Mouse (Mus musculus) embryonic stem cell, embryonic (primary cell): ENCODE measurements around the gene Hyou1.

Experiments used
- CTCF ChIA-PET, 4 experiments: fragments of 300-600 bp in 2 of 4; fragments of 350-600 bp in 2 of 4; sonication (Branson Sonifier 250); formaldehyde crosslinking; loops; one replicate each; lab custom pipeline; 2022; ENCODE audit warnings: inconsistent platforms in 2 of 4; lab: Charles Lee
- POLR2A ChIA-PET, 4 experiments: fragments of 300-600 bp in 2 of 4; fragments of 350-600 bp in 2 of 4; sonication (Branson Sonifier 250); formaldehyde crosslinking; loops; one replicate each; lab custom pipeline; 2022; ENCODE audit warnings: antibody characterized with exemption in 4 of 4, inconsistent platforms in 1 of 4; lab: Charles Lee

Gene Hyou1

GRCm38 (mm10) chr9:44379054-44379834 lies at the start of gene Hyou1:
Gene Hyou1 (plus strand): TSS chr9:44379490.
- ChIA-PET POLR2A (interaction anchor here (0.5 to 12.1 kb wide), 104 partner anchors 9 to 395 kb away, joined by 3 to 160 read pairs (median 5); partner anchors contain the start of genes Vps11 (in 4 of the 4), Cbl (in 3 of the 4), Ccdc84 (in 3 of the 4) and H2afx (in 3 of the 4)), CTCF (interaction anchor here (0.5 to 2.0 kb wide), 29 partner anchors 9 to 285 kb away, joined by 3 to 29 read pairs (median 4); partner anchors contain the start of genes Vps11 (in 3 of the 4), Bcl9l (in 1 of the 4), C2cd2l (in 1 of the 4) and Ccdc84 (in 1 of the 4))

GRCm38 (mm10) chr9:44330736-44331135 lies 48.6 kb upstream of the Hyou1 start:
- POLR2A ChIA-PET, result interaction anchor here in 3 of 4 experiments (0.6 to 13.8 kb wide), 19 partner anchors 9 to 262 kb away, joined by 3 to 483 read pairs (median 8); partner anchors contain the start of genes C2cd2l (in 3 of the 3), Dpagt1 (in 2 of the 3), Hmbs (in 2 of the 3) and Vps11 (in 2 of the 3)
- CTCF ChIA-PET, result interaction anchor here in 3 of 4 experiments (0.5 to 0.6 kb wide), 5 partner anchors 14 to 1469 kb away, joined by 3 to 5 read pairs (median 3); no protein-coding TSS in a partner anchor

DNA sequence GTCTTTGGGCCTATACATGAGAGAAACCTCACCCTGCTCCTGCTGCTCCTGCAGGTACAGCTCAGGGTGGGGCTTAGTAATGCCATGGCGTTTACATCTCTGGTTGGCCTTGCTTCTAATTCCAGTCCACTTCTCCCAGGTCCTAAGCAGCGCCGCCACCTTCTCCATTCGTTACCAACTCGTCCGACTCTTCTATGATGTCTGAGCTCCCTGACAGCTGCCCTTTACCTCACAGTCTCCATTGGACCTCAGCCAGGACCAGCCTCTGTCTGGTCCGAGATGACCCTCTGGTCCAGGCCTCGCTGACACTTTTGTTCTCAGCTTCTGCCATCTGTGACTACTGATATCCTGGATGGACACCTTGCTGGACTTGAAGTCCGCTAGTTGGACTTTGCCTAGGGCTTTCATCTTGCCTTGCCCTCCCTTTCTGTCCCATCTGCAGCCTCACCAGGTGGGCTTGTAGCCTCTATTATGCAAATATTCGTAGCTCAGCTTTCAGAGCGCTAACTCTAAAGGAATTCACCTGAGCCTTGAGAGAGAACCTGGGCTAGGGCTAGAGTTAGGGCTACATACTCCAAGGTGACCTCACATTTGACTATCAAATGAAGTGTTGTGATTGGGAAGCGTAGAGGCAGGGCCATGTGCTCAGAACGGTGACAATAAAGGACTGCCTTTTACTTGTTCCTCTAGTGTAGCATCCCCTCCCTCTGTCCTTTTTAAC lies 46.2 kb upstream of the Hyou1 start:
- POLR2A ChIA-PET, result interaction anchor here (0.5 to 13.8 kb wide), 66 partner anchors 11 to 743 kb away, joined by 3 to 483 read pairs (median 12); partner anchors contain the start of genes C2cd2l (in 3 of the 4), Dpagt1 (in 3 of the 4), Hinfp (in 3 of the 4) and Hmbs (in 3 of the 4)
- CTCF ChIA-PET, result interaction anchor here in 2 of 4 experiments (0.6 to 2.0 kb wide), 9 partner anchors 9 to 258 kb away, joined by 3 to 10 read pairs (median 3); partner anchors contain the start of genes C2cd2l (in 1 of the 2), Hmbs (in 1 of the 2) and Vps11 (in 1 of the 2)

- ChIA-PET CTCF (interaction anchor here (0.5 to 2.3 kb wide), 20 partner anchors 9 to 433 kb away, joined by 3 to 17 read pairs (median 4); partner anchors contain the start of genes Hmbs (in 2 of the 4), Vps11 (in 2 of the 4), Bcl9l (in 1 of the 4) and C2cd2l (in 1 of the 4)), POLR2A (interaction anchor here (0.5 to 13.8 kb wide), 205 partner anchors 8 to 1180 kb away, joined by 3 to 483 read pairs (median 5); partner anchors contain the start of genes C2cd2l (in 4 of the 4), Cbl (in 4 of the 4), Dpagt1 (in 4 of the 4) and Hinfp (in 4 of the 4))
Observed at GRCm38 (mm10) chr9:44334396-44335330, 44.6 kb upstream of the Hyou1 start, which contains the start of gene H2afx. Gene H2afx (plus strand): TSS chr9:44334694.

GRCm38 (mm10) chr9:44335331-44336092 lies 43.8 kb upstream of the Hyou1 start:
- ChIA-PET POLR2A (interaction anchor here (0.5 to 13.8 kb wide), 133 partner anchors 8 to 1181 kb away, joined by 3 to 483 read pairs (median 7); partner anchors contain the start of genes C2cd2l (in 4 of the 4), Cbl (in 4 of the 4), Dpagt1 (in 4 of the 4) and Hmbs (in 4 of the 4)), CTCF (interaction anchor here in 2 of 4 experiments (0.7 to 2.3 kb wide), 11 partner anchors 9 to 1405 kb away, joined by 3 to 17 read pairs (median 3); partner anchors contain the start of genes Hmbs (in 2 of the 2), Bcl9l (in 1 of the 2), Nlrx1 (in 1 of the 2) and Vps11 (in 1 of the 2))

- CTCF ChIA-PET, result interaction anchor here in 2 of 4 experiments (0.7 to 2.3 kb wide), 3 partner anchors 8 to 1404 kb away, joined by 3 to 17 read pairs (median 4); partner anchors contain the start of genes Hmbs (in 1 of the 2) and Vps11 (in 1 of the 2)
- POLR2A ChIA-PET, result interaction anchor here (0.7 to 13.8 kb wide), 60 partner anchors 9 to 1105 kb away, joined by 3 to 483 read pairs (median 23); partner anchors contain the start of genes C2cd2l (in 4 of the 4), Dpagt1 (in 4 of the 4), Hinfp (in 3 of the 4) and Hmbs (in 3 of the 4)
Observed at GRCm38 (mm10) chr9:44336093-44336406, 43.2 kb upstream of the Hyou1 start.

- ChIA-PET POLR2A (interaction anchor here (0.7 to 13.8 kb wide), 40 partner anchors 9 to 205 kb away, joined by 3 to 483 read pairs (median 62); partner anchors contain the start of genes Dpagt1 (in 4 of the 4), C2cd2l (in 3 of the 4), Hmbs (in 3 of the 4) and Abcg4 (in 2 of the 4)), CTCF (interaction anchor here in 1 of 4 experiments (0.6 to 1.2 kb wide), 2 partner anchors 25 to 316 kb away, joined by 3 to 4 read pairs; partner anchors contain the start of gene Vps11)
Observed at GRCm38 (mm10) chr9:44336513-44336912, 42.8 kb upstream of the Hyou1 start.

DNA sequence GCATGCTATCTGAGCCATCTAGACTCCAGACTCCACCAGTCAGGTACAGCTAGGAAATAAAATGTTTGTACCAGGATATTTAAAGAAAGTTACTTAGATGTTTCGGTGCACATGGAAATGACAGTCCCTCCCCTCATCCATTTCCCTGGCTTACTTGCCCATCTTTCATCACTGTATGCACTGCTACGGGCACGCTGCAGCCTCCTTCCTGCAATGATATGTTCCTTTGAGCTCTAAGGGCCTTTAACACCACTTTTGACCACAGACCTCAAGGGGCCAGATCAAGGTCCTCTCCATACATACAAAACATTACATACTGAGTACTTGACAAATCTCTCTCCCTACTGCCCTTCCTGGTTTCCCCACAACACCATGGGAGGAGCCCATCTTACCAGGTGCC lies 42.3 kb upstream of the Hyou1 start:
- ChIA-PET POLR2A (interaction anchor here (0.7 to 13.8 kb wide), 35 partner anchors 8 to 205 kb away, joined by 3 to 483 read pairs (median 14); partner anchors contain the start of genes Dpagt1 (in 4 of the 4), C2cd2l (in 3 of the 4), Hmbs (in 3 of the 4) and Cbl (in 2 of the 4)), CTCF (interaction anchor here in 1 of 4 experiments (0.6 to 1.2 kb wide), 3 partner anchors 25 to 316 kb away, joined by 3 to 4 read pairs (median 4); partner anchors contain the start of gene Vps11)

GRCm38 (mm10) chr9:44337436-44338169 lies 41.7 kb upstream of the Hyou1 start:
- ChIA-PET POLR2A (interaction anchor here (0.6 to 13.8 kb wide), 41 partner anchors 8 to 903 kb away, joined by 3 to 483 read pairs (median 4); partner anchors contain the start of genes C2cd2l (in 3 of the 4), Dpagt1 (in 3 of the 4), Vps11 (in 3 of the 4) and Hmbs (in 2 of the 4)), CTCF (interaction anchor here in 2 of 4 experiments (0.7 to 1.3 kb wide), 5 partner anchors 24 to 228 kb away, joined by 3 to 5 read pairs (median 4); partner anchors contain the start of gene Vps11 (in 1 of the 2))

GRCm38 (mm10) chr9:44338574-44338973 lies 40.7 kb upstream of the Hyou1 start:
- ChIA-PET POLR2A (interaction anchor here (0.6 to 13.8 kb wide), 19 partner anchors 7 to 554 kb away, joined by 3 to 483 read pairs (median 33); partner anchors contain the start of genes Vps11 (in 3 of the 4), C2cd2l (in 2 of the 4), Dpagt1 (in 2 of the 4) and Ccdc84 (in 1 of the 4)), CTCF (interaction anchor here in 3 of 4 experiments (0.6 to 1.8 kb wide), 9 partner anchors 9 to 430 kb away, joined by 3 to 13 read pairs (median 5); partner anchors contain the start of genes Vps11 (in 2 of the 3) and C2cd2l (in 1 of the 3))

DNA sequence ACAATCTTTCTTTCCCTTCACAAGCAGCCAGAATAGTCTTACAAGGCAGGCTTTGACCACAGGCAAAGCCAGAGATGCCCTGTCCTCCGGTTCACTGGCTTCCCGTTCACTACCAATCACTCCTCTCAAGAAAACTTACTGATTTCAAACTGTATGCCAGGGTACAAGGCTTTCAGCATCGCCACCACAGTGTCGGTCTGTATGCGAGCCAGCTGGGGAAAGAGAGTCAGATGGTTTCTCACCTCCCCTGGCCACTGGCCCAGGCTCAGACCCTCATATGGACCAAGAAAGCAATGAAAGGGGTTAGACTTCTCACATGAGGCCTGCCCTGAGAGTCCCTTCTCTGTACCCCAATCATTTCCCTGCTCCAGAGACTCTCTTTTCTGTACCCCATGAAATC lies 37.8 kb upstream of the Hyou1 start:
- ChIA-PET POLR2A (interaction anchor here in 2 of 4 experiments (1.0 to 8.5 kb wide), 9 partner anchors 7 to 47 kb away, joined by 3 to 446 read pairs (median 36); partner anchors contain the start of genes Dpagt1 (in 2 of the 2), H2afx (in 2 of the 2) and Hyou1 (in 2 of the 2)), CTCF (no interaction called here)

DNA sequence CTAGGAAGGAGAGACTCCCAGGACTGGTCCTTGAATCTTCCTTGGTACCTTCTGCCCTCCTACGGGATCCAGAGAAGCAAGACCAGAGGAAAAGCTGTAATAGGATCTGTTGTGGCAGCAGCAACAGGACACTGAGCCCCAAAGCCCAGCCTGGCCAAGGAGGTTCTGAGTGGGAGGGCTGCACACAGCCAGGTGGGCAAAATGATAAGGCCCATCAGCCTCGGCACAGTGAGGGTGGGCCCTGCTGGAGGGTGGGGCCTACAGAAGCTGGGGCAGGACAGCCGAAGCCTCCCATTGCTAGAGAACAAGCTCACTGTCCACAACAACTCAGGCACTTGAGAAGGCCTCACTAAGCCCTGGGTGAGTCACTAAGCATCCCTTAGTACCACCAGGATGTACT lies 37.1 kb upstream of the Hyou1 start:
- POLR2A ChIA-PET, result interaction anchor here in 3 of 4 experiments (0.6 to 8.5 kb wide), 22 partner anchors 7 to 284 kb away, joined by 3 to 446 read pairs (median 30); partner anchors contain the start of genes H2afx (in 3 of the 3), Hyou1 (in 3 of the 3), C2cd2l (in 2 of the 3) and Ccdc84 (in 2 of the 3)
- CTCF ChIA-PET, result interaction anchor here in 3 of 4 experiments (0.7 to 1.1 kb wide), 7 partner anchors 12 to 292 kb away, joined by 3 to 6 read pairs (median 3); partner anchors contain the start of genes C2cd2l (in 1 of the 3), Ccdc153 (in 1 of the 3) and Vps11 (in 1 of the 3)

GRCm38 (mm10) chr9:44342605-44343004 lies 36.7 kb upstream of the Hyou1 start:
- ChIA-PET CTCF (interaction anchor here in 3 of 4 experiments (0.7 to 1.3 kb wide), 8 partner anchors 11 to 292 kb away, joined by 3 to 6 read pairs (median 3); partner anchors contain the start of genes C2cd2l (in 1 of the 3), Ccdc153 (in 1 of the 3) and Vps11 (in 1 of the 3)), POLR2A (interaction anchor here (1.0 to 8.5 kb wide), 26 partner anchors 8 to 212 kb away, joined by 3 to 446 read pairs (median 16); partner anchors contain the start of genes H2afx (in 4 of the 4), Hyou1 (in 3 of the 4), C2cd2l (in 2 of the 4) and Ccdc84 (in 2 of the 4))
